Mouse (Mus musculus) heart, postnatal 10 days (tissue): ENCODE measurements at regions not wholly inside any gene's neighbourhood (a gene's known extent, or its start where the extent isn't known, plus 50 kb on each side); places are given as distances from the start of the nearest gene placed in this dataset.

Experiments used
- DNase-seq, 2 experiments: peaks; one replicate each; pipeline ENCODE4 v3.0.0; 2021
- intact Hi-C: fragments of 180-260 bp; cut with DNase I; formaldehyde crosslinking; loops from one replicate; pipeline ENCODE4 v1.15.1; 2025

DNA sequence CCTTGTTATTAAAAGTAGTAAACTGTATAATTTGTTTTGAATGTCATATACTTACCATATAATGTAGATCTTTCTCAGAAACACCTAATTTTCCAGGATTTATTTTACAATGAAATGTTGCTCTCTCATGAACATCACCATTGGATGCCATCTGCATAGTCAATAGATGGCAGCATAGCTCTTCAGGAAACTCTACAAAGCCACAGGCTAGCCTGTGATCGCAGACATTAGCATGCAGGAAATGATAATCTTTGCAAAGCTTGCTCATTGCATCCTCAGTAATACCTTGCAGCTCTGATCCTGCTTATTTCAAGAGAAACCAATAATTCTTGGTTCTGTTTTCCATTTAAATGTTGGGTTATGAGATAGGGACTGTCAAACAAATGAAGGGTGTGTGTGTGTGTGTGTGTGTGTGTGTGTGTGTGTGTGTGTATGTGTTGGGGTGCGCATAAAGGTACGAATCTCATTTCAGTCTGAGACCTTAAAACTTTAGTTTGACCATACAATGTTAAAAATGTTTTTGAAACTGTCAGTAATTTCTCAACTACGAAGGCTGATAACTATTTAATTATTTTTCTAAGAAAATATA, 1595.1 kb upstream of the Pcdh10 start:
- DNase-seq: peak; percentile 2 to 7
- intact Hi-C loops: loop anchor here (5.0 kb wide), 1 partner anchor 1129 kb away; no protein-coding TSS in a partner anchor

DNA sequence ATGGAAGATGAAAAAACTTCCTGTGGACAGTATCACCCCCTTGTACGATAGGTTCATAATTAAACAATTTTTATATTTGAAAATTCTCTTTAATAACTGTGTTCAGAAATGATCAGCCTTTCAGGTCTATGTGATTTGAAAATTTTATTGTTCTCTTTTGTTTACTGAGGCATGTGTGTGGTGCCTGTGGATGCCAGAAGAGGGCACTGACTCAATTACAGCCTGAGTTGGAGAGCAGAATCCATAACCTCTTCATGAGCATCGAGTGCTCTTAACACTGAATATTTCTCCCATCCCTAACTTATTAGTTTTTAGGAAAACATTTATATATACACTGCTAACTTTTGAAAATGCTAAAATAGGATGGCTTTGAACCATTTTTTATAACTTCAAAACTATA, 1594.0 kb upstream of the Pcdh10 start:
- DNase-seq: no peak
- intact Hi-C loops: loop anchor here (5.0 kb wide), 1 partner anchor 1128 kb away; no protein-coding TSS in a partner anchor
